Mouse (Mus musculus): ENCODE results near the gene Pde4c.

DNA sequence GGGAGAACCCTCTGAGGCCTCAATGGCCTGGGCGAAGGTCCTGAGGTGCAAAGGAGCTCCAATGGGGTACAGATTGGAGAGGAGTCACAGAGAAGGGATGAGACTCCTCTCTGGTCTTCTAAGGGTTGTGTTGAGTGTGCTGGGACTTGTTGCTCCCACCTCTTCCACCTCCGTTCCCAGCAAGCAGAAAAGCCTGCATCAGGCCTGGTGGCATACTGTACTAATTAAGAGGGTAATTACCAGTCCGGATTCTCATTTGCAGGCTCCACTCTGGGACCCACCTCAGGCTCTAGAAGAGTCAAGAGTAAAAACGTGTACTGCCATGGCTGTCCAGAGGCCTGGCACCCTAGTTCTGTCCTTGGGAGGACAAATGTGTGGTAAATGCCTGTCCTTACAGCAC lies 26.6 kb upstream of the Pde4c start:
- no peak for TF ChIP-seq POLR2A (IDR thresholded peaks at IDR 0.05; ENCODE audit: extremely low read depth, insufficient read depth, low read length)
- TF ChIP-seq CTCF (IDR thresholded peaks at IDR 0.05; ENCODE audit: low read depth, low read length) = no peak
